Comparison of ENCODE assay signal across 8 mouse cellular contexts in genomic region chr17:7863745-7864144, GRCm38 (mm10). TPM values are rescaled to one million over a fixed set of nuclear protein-coding genes. Genes with fewer than 3 reads are reported as not detected.
DNase-seq lines count a peak whose midpoint lies in the region; ATAC-seq and TF ChIP-seq lines count a peak whose summit lies in the region.

No protein-coding gene starts in this region.

- H3K27me3 ChIP-seq in forebrain, embryonic 11.5 days (ENCODE audit: control insufficient read depth, insufficient read depth, low read length): no peaks in the 10 kb centered on the region
- H3K27me3 ChIP-seq in forebrain, embryonic 15.5 days: no peaks in the 10 kb centered on the region
- H3K27me3 ChIP-seq in splenic B cell, adult 2 months (ENCODE audit: control insufficient read depth, insufficient read depth, low read length, poor library complexity, severe bottlenecking): no peaks in the 10 kb centered on the region

- DNase-seq in forebrain, embryonic 11.5 days (ENCODE audit: low spot score): peak; percentile 84
- peak; percentile 89 for DNase-seq in B cell, adult 2 months
- peak; percentile 79 to 80 for DNase-seq in kidney, postnatal 4 days
- DNase-seq in splenic B cell, adult 2 months (ENCODE audit: low read depth, low spot score): peak; percentile 85

- no peaks in the 10 kb centered on the region for H3K9me3 ChIP-seq in forebrain, embryonic 11.5 days (ENCODE audit: control insufficient read depth, low read length)
- H3K9me3 ChIP-seq in forebrain, embryonic 15.5 days: no peaks in the 10 kb centered on the region

- no peak for ATAC-seq in forebrain, embryonic 11.5 days (replicated peaks; ENCODE audit: low FRiP score)
- ATAC-seq in forebrain, embryonic 15.5 days (replicated peaks): no peak
- peak; percentile 79 for ATAC-seq in megakaryocyte progenitor cell, adult 5-6 weeks (replicated peaks; ENCODE audit: poor library complexity)

- no peaks in the 10 kb centered on the region; the same call in 1 of the 2 replicates for H3K4me1 ChIP-seq in forebrain, embryonic 11.5 days (replicated peaks; ENCODE audit: control insufficient read depth, insufficient read depth, low read length)
- H3K4me1 ChIP-seq in forebrain, embryonic 15.5 days: no peaks in the 10 kb centered on the region
- no peaks in the 10 kb centered on the region for H3K4me1 ChIP-seq in bone marrow, adult 2 months (ENCODE audit: control insufficient read depth, insufficient read depth, low read length)
- H3K4me1 ChIP-seq in embryonic fibroblast, embryonic 13.5 days (ENCODE audit: control insufficient read depth, insufficient read depth, low read length): no peaks in the 10 kb centered on the region

- no peaks in the 10 kb centered on the region for H3K36me3 ChIP-seq in forebrain, embryonic 11.5 days (ENCODE audit: control insufficient read depth, insufficient read depth, low read length)
- no peaks in the 10 kb centered on the region for H3K36me3 ChIP-seq in forebrain, embryonic 15.5 days
- no peaks in the 10 kb centered on the region for H3K36me3 ChIP-seq in splenic B cell, adult 2 months (ENCODE audit: control insufficient read depth, insufficient read depth, low read length, poor library complexity, severe bottlenecking)

- WGBS in forebrain, embryonic 11.5 days: 27% methylated on average over 4 of the region's 4 CpGs
- WGBS in forebrain, embryonic 15.5 days: 27% methylated on average over 4 of the region's 4 CpGs
- 22% methylated on average over 4 of the region's 4 CpGs for WGBS in bone marrow, adult 2 months

- TF ChIP-seq CTCF in bone marrow, adult 2 months (IDR thresholded peaks at IDR 0.05; ENCODE audit: control insufficient read depth, insufficient read depth, low read length): peak; percentile 82
- peak; percentile 42; the same call in 1 of the 2 replicates for TF ChIP-seq CTCF in embryonic fibroblast, embryonic 13.5 days (IDR thresholded peaks at IDR 0.05; ENCODE audit: borderline replicate concordance, insufficient read depth, low read length)

- H3K4me3 ChIP-seq in forebrain, embryonic 11.5 days (ENCODE audit: low read depth, low read length): no peak overlapping the region
- H3K4me3 ChIP-seq in forebrain, embryonic 15.5 days: no peak overlapping the region
- H3K4me3 ChIP-seq in bone marrow, adult 2 months (replicated peaks; ENCODE audit: control insufficient read depth, low read depth, low read length): no peak overlapping the region
- H3K4me3 ChIP-seq in embryonic fibroblast, embryonic 13.5 days (ENCODE audit: insufficient read depth, low read length): no peak overlapping the region

- H3K27ac ChIP-seq in forebrain, embryonic 11.5 days (ENCODE audit: low read depth, low read length): no peak overlapping the region
- H3K27ac ChIP-seq in forebrain, embryonic 15.5 days (replicated peaks): no peak overlapping the region
- no peak overlapping the region for H3K27ac ChIP-seq in bone marrow, adult 2 months (ENCODE audit: control insufficient read depth, insufficient read depth, low read depth, low read length, poor library complexity)
- no peak overlapping the region for H3K27ac ChIP-seq in embryonic fibroblast, embryonic 13.5 days (ENCODE audit: insufficient read depth, low read length)

- no peak overlapping the region for H3K4me2 ChIP-seq in forebrain, embryonic 11.5 days (ENCODE audit: low read depth, low read length, severe bottlenecking)
- no peak overlapping the region for H3K4me2 ChIP-seq in forebrain, embryonic 15.5 days (replicated peaks)

- TF ChIP-seq POLR2A in bone marrow, adult 2 months (IDR thresholded peaks at IDR 0.05; ENCODE audit: borderline replicate concordance, control insufficient read depth, low read depth, low read length): no peak
- no peak for TF ChIP-seq POLR2A in embryonic fibroblast, embryonic 13.5 days (IDR thresholded peaks at IDR 0.05; ENCODE audit: low read depth, low read length)

- no peak overlapping the region for H3K9ac ChIP-seq in forebrain, embryonic 11.5 days (ENCODE audit: low read length)
- no peak overlapping the region for H3K9ac ChIP-seq in forebrain, embryonic 15.5 days (replicated peaks)

RNA-seq across cellular contexts. Expression of gene Fndc1, which starts 36.6 kb away (rescaled TPM):
- 1.0 and 1.1 TPM in 2 replicates for polyA plus RNA-seq in forebrain, embryonic 11.5 days (2014; fragmentation: Nextera tagmentation; extraction: Ambion mirVana)
- 2.0 and 2.5 TPM in 2 replicates for polyA plus RNA-seq in forebrain, embryonic 15.5 days (2015; fragmentation: Nextera tagmentation; extraction: Ambion mirVana)
- polyA plus RNA-seq in bone marrow, adult 2 months (2011; ENCODE audit: insufficient read depth, insufficient read length, low replicate concordance, missing spikeins): 0.25 and 0.38 TPM in 2 replicates
- polyA plus RNA-seq in embryonic fibroblast, embryonic 13.5 days (2011; ENCODE audit: insufficient read length, low read depth, missing spikeins): 43.4 and 56.7 TPM in 2 replicates
- total RNA-seq in megakaryocyte progenitor cell, adult 5-6 weeks (2015): 0.12 TPM in 1 of 2 replicates, not detected in the other
- total RNA-seq in megakaryocyte progenitor cell, adult 5-6 weeks (2017): not detected in 2 replicates

Comparison
In these comparisons a context has a peak if more than half of its experiments do, and no peak if none do; other contexts are left out.
1. RNA of gene Fndc1, which starts 36.6 kb away (polyA plus RNA-seq): 43.4 to 56.7 TPM in embryonic fibroblast, embryonic 13.5 days; 2.0 to 2.5 TPM in forebrain, embryonic 15.5 days, 1.0 to 1.1 TPM in forebrain, embryonic 11.5 days and 0.25 to 0.38 TPM in bone marrow, adult 2 months; every median in the first group is over 10 times any median in the second.
2. Peak in every context shown above with its lines, with median percentiles within 50 percentile points of each other: DNase-seq.